Mouse (Mus musculus): ENCODE measurements around the gene Pgrmc2.

The Pgrmc2 gene
- long read RNA-seq, experiment 1, partial matches to known transcripts, result 2 of 11 reads
- long read RNA-seq, experiment 1, other reads (novel, unspliced or antisense), result 5 of 11 reads
- long read RNA-seq, experiment 2, partial matches to known transcripts, result 3 of 10 reads
- long read RNA-seq, experiment 2, other reads (novel, unspliced or antisense), result 6 of 10 reads

DNA sequence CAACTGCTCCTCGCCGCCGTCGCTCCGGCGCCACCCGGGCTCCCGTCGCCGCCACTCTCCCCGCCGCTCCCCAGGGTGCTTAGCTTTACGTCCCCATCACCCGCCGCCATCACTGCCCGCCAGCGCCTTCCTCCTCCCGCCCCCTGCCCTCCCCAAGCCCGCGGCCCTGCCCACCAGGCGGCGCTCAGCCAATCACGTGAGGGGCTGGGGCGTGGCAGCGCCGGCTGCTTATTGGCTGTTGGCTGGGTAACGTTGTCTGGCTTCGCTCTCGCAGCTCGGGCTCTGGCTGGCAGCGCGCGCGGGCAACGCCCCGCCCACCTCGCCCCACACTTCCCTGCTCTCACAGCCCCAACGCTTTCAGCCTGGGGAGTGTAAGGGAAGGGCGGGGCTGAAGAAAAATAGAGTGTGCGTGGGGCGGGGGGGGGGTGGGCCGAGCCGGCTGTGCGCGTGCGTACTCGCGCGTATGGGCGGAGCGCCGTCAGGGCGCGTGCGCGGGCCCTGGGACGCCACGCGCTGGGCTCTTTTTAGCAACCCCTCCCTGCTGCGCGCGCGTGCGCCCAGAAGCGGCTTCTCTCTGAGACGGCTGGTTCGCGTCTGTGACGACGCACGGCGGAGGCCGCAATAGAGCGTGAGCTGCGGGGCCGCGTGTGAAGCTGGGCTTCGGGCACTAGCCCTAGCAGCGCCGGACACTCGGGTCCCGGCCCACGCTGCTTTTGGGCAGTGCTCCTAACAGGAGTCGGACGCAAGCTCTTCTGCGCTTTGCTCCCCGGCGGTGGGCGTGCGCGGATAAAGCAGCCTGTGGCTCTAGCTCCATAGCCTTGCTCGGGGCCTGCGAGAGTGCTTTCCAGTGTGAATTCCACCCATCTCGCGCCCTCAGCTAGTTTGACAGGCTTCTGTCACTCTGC, at the start of gene Pgrmc2:
Pgrmc2 (minus strand) TSS at position 162 of the 905 bp plus-strand sequence.
- intact Hi-C loops (cut with DNase I), result no loop called here

- intact Hi-C loops (cut with DNase I), result no loop called here
These were observed 41.1 kb upstream of the Pgrmc2 start for GRCm38 (mm10) chr3:41124000-41124294.

DNA sequence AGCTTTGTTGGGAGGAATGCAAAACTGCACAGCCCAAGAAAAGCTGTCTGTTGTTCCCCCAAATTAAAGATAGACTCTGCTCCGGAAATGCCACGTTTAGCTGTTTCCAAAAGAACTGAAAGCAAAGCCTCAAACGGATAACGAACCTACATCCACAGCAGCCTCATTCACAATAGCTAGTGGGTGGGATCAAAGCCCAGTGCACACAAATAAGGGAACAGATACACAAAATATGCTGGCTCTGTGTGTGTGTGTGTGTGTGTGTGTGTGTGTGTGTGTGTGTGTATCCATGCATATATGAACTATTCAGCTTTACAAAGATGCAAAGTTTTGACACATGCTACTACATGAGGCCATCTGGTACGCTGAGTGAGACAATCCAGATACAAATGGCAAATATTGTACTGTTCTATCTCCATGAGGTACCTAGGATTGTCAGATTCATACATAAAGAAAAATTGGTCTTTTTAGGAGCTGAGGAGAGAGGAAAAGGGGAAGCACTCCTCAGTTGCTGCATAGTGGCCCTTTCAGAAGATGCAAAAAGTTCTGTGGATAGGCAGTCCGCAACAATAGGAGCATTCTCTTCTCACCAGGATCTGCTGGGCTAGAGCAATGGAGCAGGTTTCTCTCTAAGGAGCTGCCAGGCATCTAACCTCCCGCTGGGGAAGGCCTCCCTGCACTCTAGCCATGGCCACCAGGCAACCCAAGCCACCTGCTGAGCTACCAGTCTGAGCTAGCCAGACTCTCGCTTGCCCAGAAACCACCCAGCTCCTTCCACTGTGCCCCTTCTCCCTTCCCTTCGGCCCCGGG, 40.5 kb upstream of the Pgrmc2 start:
- intact Hi-C loops (cut with DNase I), result no loop called here

- intact Hi-C loops (cut with DNase I), result no loop called here
These were observed 35.3 kb upstream of the Pgrmc2 start for GRCm38 (mm10) chr3:41118173-41118572.

DNA sequence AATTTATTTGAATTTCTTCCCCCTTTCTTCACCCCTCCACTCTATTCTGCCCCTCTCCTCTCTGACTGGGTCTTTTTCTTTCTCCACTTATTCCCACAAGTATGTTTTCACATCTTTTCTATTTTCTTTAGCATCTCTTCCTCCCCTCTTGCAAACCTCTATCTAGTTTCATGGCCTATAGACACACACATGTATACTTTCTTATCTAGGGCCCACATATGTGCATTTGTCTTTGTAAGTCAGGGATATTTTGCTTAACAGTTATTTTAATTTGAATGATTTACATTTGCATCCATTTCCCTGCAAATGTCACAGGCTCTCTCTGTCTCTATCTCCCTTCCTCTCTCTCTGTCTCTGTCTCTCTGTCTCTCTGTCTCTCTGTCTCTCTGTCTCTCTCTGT, 34.6 kb upstream of the Pgrmc2 start:
- intact Hi-C loops (cut with DNase I), result no loop called here

DNA sequence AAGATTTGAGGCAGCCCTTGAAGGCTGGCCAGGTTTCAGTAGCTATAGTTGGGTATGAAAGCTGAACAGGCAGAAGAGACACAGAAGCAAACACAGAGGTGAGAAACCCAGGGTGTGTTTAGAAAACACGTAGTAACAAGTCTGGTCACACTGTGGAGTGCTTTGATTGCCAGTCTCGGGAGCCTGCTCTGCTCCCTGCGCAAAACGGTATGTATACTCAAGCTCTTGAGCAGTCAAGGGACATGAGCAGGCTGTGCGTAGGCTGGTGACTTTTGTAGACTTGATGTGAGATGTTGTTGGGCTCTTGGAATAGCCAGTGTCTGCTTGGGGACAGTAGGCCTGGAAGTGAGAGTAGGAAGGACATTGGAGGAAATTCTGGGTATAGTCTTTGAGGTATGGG, 30.3 kb upstream of the Pgrmc2 start:
- intact Hi-C loops (cut with DNase I), result no loop called here

DNA sequence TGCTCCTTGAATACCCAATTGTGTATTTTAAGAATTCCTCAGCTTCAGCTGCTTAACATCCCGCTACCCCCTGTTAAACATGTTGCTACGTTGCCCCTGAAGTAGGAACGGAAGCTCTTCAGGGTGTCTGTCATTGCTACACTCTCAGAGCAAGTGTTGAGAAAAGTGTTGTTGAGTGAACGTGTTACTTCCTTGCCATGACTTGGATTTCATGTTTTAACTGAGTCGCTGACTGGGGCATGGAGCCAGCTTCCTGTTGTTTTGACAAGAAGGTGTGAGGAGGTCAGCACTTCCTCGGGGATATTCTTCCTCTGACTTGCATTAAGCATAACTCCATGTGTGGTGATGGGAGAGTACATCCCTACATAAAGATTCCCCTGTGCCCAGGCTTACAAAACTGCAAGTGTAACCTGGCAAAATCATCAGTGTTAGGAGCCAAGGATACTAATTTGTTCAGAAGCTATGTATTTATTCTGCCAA, 25.5 kb upstream of the Pgrmc2 start:
- intact Hi-C loops (cut with DNase I), result no loop called here

- intact Hi-C loops (cut with DNase I), result no loop called here
These were observed 24.9 kb upstream of the Pgrmc2 start for GRCm38 (mm10) chr3:41107600-41108305.

DNA sequence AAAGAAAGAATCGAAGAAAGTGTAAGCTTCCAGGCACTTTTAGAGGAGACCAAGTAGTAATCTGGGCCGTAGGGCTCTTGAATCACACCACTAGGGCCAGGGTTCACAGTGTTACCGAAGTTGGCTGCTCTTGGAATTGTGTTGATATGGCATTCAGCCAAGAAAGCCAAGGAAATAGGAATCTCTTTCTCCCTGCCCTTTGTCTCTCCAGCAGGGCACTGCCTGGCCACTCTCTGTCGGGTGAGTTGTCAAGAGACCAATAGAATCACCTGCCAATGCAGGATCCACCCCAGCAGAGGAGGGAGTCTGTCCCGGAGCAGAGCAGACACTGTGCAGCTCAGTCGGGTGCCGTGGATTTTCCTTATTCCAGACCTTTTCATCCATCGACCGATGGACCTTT, 19.1 kb upstream of the Pgrmc2 start:
- intact Hi-C loops (cut with DNase I), result no loop called here

GRCm38 (mm10) chr3:41100157-41100556, 17.3 kb upstream of the Pgrmc2 start:
- intact Hi-C loops (cut with DNase I), result no loop called here

GRCm38 (mm10) chr3:41099672-41100071, 16.8 kb upstream of the Pgrmc2 start:
- intact Hi-C loops (cut with DNase I), result no loop called here

DNA sequence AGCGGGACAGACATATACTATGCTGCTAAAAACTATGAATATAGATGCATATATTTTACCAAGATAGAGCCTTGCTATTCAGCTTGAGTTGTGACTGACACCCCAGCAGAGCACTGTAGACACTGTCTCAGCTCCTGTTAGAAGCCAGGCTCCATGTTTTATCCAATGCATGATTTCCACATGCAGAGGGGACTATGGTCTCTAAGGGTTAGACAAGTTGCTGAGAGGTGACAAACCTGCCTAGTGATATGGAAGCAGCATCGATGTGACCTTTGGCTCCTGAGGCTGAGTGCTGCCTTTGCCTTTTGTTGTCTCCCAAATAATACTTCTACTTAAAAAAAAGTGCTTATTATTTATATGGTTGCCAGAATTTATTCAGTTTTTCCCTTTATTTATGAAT, 10.4 kb upstream of the Pgrmc2 start:
- intact Hi-C loops (cut with DNase I), result no loop called here

GRCm38 (mm10) chr3:41092311-41092710, 9.5 kb upstream of the Pgrmc2 start:
- intact Hi-C loops (cut with DNase I), result no loop called here

DNA sequence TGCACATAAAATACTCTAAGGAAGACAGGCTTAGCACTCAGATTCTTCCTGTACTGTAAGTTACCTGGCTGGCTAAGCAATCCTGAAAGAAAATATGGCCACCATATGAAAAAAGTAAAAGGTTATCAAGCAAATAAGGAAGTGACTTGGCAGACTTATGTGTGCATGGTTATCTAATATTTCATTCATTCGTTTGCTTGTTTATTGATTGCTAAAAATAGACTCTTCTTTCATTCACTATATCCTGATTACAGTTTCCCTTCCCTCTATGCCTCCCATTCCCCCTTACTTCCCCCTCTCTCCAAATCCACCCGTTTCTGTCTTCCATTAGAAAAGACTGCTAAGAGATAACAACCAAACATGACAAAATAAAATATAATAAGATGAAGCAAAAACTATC, 8.0 kb upstream of the Pgrmc2 start:
- intact Hi-C loops (cut with DNase I), result no loop called here

GRCm38 (mm10) chr3:41087071-41087470, 4.2 kb upstream of the Pgrmc2 start:
- intact Hi-C loops (cut with DNase I), result no loop called here

- intact Hi-C loops (cut with DNase I), result no loop called here
These were observed 1.6 kb upstream of the Pgrmc2 start for GRCm38 (mm10) chr3:41084421-41084820.

DNA sequence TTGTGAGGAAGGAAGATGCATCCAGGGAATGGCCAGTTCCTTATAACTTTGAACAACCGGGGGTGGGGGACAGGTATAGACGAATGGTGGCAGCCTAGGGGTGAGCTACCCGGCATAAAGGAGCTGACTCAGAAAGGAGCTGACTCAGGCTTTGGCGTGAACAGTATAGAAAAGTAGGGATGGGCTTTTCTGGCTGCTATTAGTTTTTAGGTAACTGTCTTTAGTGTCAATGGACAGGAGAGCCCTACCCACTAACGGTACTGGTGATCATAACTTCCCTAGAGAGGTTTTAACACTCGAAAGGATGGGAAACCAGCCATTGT, 905 bp upstream of the Pgrmc2 start:
- intact Hi-C loops (cut with DNase I), result no loop called here

DNA sequence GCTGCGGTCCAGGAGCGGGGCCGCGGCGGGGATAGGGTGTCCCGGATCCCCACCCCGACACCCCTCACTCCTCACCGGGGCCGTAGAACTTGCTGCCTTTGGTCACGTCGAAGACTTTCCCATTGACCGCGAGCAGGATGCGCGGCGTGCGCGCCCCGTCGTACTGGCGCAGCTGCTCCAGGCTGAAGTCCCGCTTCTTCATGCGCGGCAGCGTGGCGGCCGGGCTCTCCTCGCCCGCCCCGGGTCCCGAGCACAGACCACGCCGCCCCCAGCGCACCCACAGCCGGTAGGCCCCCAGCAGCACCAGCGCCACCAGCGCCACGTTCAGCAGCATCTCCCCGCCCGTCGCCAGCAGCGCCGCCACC, 344 bp downstream of the Pgrmc2 start:
- intact Hi-C loops (cut with DNase I), result no loop called here

- intact Hi-C loops (cut with DNase I), result no loop called here
These were observed 1.2 kb downstream of the Pgrmc2 start for GRCm38 (mm10) chr3:41081474-41082301.

DNA sequence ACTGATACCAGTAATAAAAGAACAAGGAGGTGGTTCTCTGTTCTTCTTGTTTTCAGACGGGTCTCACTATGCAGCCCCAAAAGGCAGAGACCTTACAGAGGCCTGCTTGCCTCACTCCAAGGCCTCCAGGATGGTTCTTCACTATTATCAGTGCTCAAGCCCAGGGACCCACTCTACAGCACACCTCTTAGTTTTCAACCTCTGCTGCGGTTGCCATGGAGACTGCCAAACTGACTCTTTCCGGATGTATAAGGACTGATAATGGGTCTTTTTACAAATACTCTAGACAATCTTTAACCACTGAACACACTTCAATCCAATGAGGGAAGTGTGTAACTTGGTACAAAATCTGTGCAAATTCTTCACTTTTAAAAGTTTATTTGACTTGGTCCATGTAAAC, 2.1 kb downstream of the Pgrmc2 start:
- intact Hi-C loops (cut with DNase I), result no loop called here

DNA sequence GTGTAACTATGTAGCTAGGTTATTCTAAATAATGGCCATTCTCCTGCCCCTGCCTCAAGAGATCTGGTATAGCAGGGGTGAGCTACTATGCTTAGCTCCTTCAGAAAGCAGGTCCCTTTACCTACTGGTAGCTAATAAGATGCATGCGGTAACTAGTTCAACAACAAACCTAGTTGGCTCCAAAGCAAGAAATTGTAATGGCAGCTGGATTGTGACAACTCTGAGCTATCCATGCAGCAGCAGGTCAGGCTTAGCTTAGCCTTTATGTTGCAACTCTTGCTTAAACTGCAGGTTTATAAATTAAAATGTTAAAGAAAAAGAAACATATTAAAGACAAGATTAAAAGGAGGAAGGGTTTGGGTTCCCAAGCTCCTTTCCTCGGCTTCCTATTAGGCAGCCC, 4.2 kb downstream of the Pgrmc2 start:
- intact Hi-C loops (cut with DNase I), result no loop called here
